ENCODE assay signal across 30 mouse cellular contexts in the genomic region with DNA sequence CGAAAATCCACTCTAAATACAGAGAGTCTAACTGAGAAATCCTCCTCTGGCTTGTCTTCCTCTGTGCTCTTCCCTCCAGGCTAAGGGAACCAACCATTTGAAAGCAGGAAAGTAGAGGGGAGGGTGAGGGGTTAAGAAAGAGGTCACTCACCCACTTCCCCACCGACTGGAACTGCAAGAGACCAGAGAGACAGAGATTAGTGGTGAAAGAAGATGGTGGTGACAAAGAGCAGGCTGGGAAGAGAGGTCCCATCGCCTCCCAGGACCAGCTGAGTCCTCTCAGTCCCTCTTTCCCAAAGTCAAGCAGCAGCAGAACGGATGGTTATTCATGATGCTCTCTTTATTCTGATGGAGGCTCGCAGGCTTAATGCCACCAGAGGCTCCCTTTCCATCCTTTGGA. TPM values are rescaled to one million over a fixed set of nuclear protein-coding genes. Genes with fewer than 3 reads are reported as not detected.
A peak's percentile ranks its signal among the peaks of the same experiment; 100 is the strongest.
DNase-seq lines count a peak whose midpoint lies in the region; ATAC-seq and TF ChIP-seq lines count a peak whose summit lies in the region.
"Had no signal": no experiment of that assay in that cellular context is flagged by ENCODE, and none has a peak within 500 bp of the region (broad histone marks: within the 10 kb centered on the region; RNA-seq: fewer than 3 reads in every experiment).

No protein-coding gene starts in this region.

- no peaks in the 10 kb centered on the region for H3K9me3 ChIP-seq in MEL (replicated peaks; ENCODE audit: insufficient read depth, low read length)
- H3K9me3 ChIP-seq: embryonic facial prominence, embryonic 10.5 days; heart, embryonic 15.5 days; midbrain, embryonic 10.5 days had no signal

- no peak overlapping the region for H3K27ac ChIP-seq in gastrocnemius, adult 2 months
- H3K27ac ChIP-seq in MEL (ENCODE audit: control insufficient read depth, low read depth, low read length) = peak overlapping the region; percentile 72
- H3K27ac ChIP-seq in macrophage = peak overlapping the region; percentile 96
- H3K27ac ChIP-seq: embryonic facial prominence, embryonic 10.5 days; heart, embryonic 15.5 days; hindbrain, embryonic 14.5 days; limb, embryonic 12.5 days; midbrain, embryonic 10.5 days; stomach, postnatal 0 days had no signal

- no peaks in the 10 kb centered on the region for H3K79me2 ChIP-seq in MEL (ENCODE audit: control insufficient read depth, insufficient read depth, low read length, poor library complexity)
- peaks cover 47% of the 10 kb centered on the region for H3K79me2 ChIP-seq in macrophage (ENCODE audit: inconsistent target)

- peaks cover 16 to 25% of the 10 kb centered on the region in 2 experiments for H3K4me1 ChIP-seq in MEL (ENCODE audit: control insufficient read depth in 1 of 2, insufficient read depth in 2 of 2, low read length in 2 of 2)
- H3K4me1 ChIP-seq: heart, embryonic 15.5 days; limb, embryonic 12.5 days; midbrain, embryonic 10.5 days had no signal

- no peak for TF ChIP-seq POLR2A in MEL (IDR thresholded peaks at IDR 0.05; ENCODE audit: control insufficient read depth in 1 of 2, insufficient read depth in 1 of 2, low read depth in 1 of 2, low read length in 2 of 2, poor library complexity in 1 of 2)

- ATAC-seq in granulocyte monocyte progenitor cell, adult 5-6 weeks (replicated peaks; ENCODE audit: poor library complexity, severe bottlenecking) = peak; percentile 78
- ATAC-seq in activated CD4-positive, CD25-positive, alpha-beta regulatory T cell, adult 4 months = no peak
- ATAC-seq: forebrain, postnatal 0 days; inflammation-experienced regulatory T-cells, adult 6 months; midbrain, embryonic 16.5 days had no signal

- no peak for TF ChIP-seq CTCF in gastrocnemius, adult 2 months (IDR thresholded peaks at IDR 0.05)
- TF ChIP-seq CTCF in MEL (IDR thresholded peaks at IDR 0.05 in 2 of 3, conservative IDR thresholded peaks at IDR 0.05 in 1 of 3; ENCODE audit: control insufficient read depth in 1 of 3, insufficient read depth in 1 of 3, low read depth in 2 of 3, low read length in 3 of 3, poor library complexity in 1 of 3, severe bottlenecking in 1 of 3) = no peak

- TF ChIP-seq EP300 in MEL (IDR thresholded peaks at IDR 0.05; ENCODE audit: low read depth in 1 of 2, low read length in 2 of 2) = no peak

- 18% methylated on average over 5 of the region's 5 CpGs for WGBS in macrophage (ENCODE audit: missing documents)

- H3K36me3 ChIP-seq in MEL (ENCODE audit: control insufficient read depth in 1 of 2, insufficient read depth in 2 of 2, low read length in 2 of 2) (peaks cover 0 to 14% of the 10 kb centered on the region in 2 experiments; a peak in 2 of 4 replicates), macrophage (ENCODE audit: inconsistent target) (peaks cover 20% of the 10 kb centered on the region)
- H3K36me3 ChIP-seq: embryonic facial prominence, embryonic 10.5 days; heart, embryonic 15.5 days; limb, embryonic 12.5 days; midbrain, embryonic 10.5 days had no signal

- H3K9ac ChIP-seq in MEL (ENCODE audit: control insufficient read depth, low read depth, low read length, poor library complexity, severe bottlenecking) = peak overlapping the region; percentile 36
- H3K9ac ChIP-seq: forebrain, postnatal 0 days; heart, embryonic 15.5 days; hindbrain, embryonic 14.5 days; limb, embryonic 12.5 days had no signal

- peak overlapping the region; percentile 5 for H3K4me3 ChIP-seq in gastrocnemius, adult 2 months
- H3K4me3 ChIP-seq in MEL (ENCODE audit: control insufficient read depth in 1 of 2, insufficient read depth in 1 of 2, low read depth in 2 of 2, low read length in 2 of 2) (peak overlapping the region; percentile 51 to 53), macrophage (ENCODE audit: inconsistent target) (peak overlapping the region; percentile 55)
- H3K4me3 ChIP-seq: embryonic facial prominence, embryonic 10.5 days; heart, embryonic 15.5 days; limb, embryonic 12.5 days; midbrain, embryonic 10.5 days had no signal

- DNase-seq in gastrocnemius, adult 2 months = no peak
- DNase-seq in gastrocnemius, adult 18-20 months (ENCODE audit: low spot score) = no peak
- no peak for DNase-seq in MEL (ENCODE audit: low read depth, low spot score)
- no peak for DNase-seq in right cerebral cortex, adult 18-20 months
- DNase-seq in spleen, postnatal 36 days (ENCODE audit: low spot score in 2 of 2) = no peak
- DNase-seq: adrenal gland, postnatal 36 days; cerebellum, adult 8-10 months; forebrain, postnatal 0 days; gastrocnemius, postnatal 36 days; heart, postnatal 36 days; kidney, adult 18-20 months; kidney, postnatal 4 days; lung, adult 18-20 months; lung, postnatal 10 days had no signal

- TF ChIP-seq RAD21 in MEL (IDR thresholded peaks at IDR 0.05; ENCODE audit: low read depth, low read length) = no peak

- intact Hi-C loops in gastrocnemius, adult 2 months (cut with DNase I) = no loop called here

- H3K27me3 ChIP-seq in MEL (ENCODE audit: control insufficient read depth in 1 of 2, insufficient read depth in 2 of 2, low read length in 2 of 2) = no peaks in the 10 kb centered on the region
- H3K27me3 ChIP-seq: limb, embryonic 12.5 days had no signal

RNA-seq across cellular contexts. Expression of a gene that starts 0.4 kb away (rescaled TPM):
- total RNA-seq in gastrocnemius, adult 2 months (2021) = under 1 TPM in 1 of 2 experiments, not detected in 1; 0.20 TPM
- total RNA-seq in gastrocnemius, adult 18-20 months (2021) = under 1 TPM in 1 of 2 experiments, not detected in 1; 0.14 TPM
- total RNA-seq in MEL (2012; rRNA removed) = 3.4 and 4.7 TPM in 2 replicates
- 1 to 10 TPM in 1 of 2 experiments, not detected in 1; 2.8 TPM for polyA plus RNA-seq in MEL (2012; ENCODE audit: insufficient read depth in 1 of 2, insufficient read length in 2 of 2, low read depth in 1 of 2, low replicate concordance in 2 of 2, missing spikeins in 1 of 2)
- total RNA-seq in granulocyte monocyte progenitor cell, adult 5-6 weeks (2014; fragmentation: Nextera tagmentation) = not detected in 2 replicates
- total RNA-seq in granulocyte monocyte progenitor cell, adult 5-6 weeks (2017) = 0.04 and 4.6 TPM in 2 replicates
- 100 to 1,000 TPM in 9 of 26 experiments, 10 to 100 TPM in 15, 1 to 10 TPM in 2; 8.7 to 261 (median 62.8) TPM for total RNA-seq in macrophage (2018; cell fraction: chromatin; rRNA removed)
- 100 to 1,000 TPM; 135 to 972 (median 379) TPM for total RNA-seq in macrophage (2018; cell fraction: cytosol; rRNA removed)
- 100 to 1,000 TPM in 22 of 26 experiments, 10 to 100 TPM in 4; 72.1 to 770 (median 220) TPM for total RNA-seq in macrophage (2018; cell fraction: nucleus; rRNA removed)
- 189 to 290 TPM (median 287 TPM) in 3 replicates for polyA plus RNA-seq in macrophage (2018)
- not detected for polyA plus RNA-seq in activated CD4-positive, CD25-positive, alpha-beta regulatory T cell, adult 4 months (2017; shearing (Covaris generic))
- total RNA-seq: common myeloid progenitor, adult 5-6 weeks had no signal

RNA-seq across cellular contexts. Expression of a gene that starts 23.8 kb away (rescaled TPM):
- total RNA-seq in gastrocnemius, adult 2 months (2021) = 10 to 100 TPM; 18.6 to 24.8 TPM
- 10 to 100 TPM; 15.3 to 27.5 TPM for total RNA-seq in gastrocnemius, adult 18-20 months (2021)
- total RNA-seq in MEL (2012; rRNA removed) = 6,680 and 8,754 TPM in 2 replicates
- polyA plus RNA-seq in MEL (2012; ENCODE audit: insufficient read depth in 1 of 2, insufficient read length in 2 of 2, low read depth in 1 of 2, low replicate concordance in 2 of 2, missing spikeins in 1 of 2) (10 to 100 TPM in 1 of 2 experiments, not detected in 1; 11.2 TPM), macrophage (2018) (not detected in 3 replicates)
- 530 and 902 TPM in 2 replicates for total RNA-seq in granulocyte monocyte progenitor cell, adult 5-6 weeks (2014; fragmentation: Nextera tagmentation)
- total RNA-seq in granulocyte monocyte progenitor cell, adult 5-6 weeks (2017) = 6,305 and 6,740 TPM in 2 replicates
- total RNA-seq in macrophage (2018; cell fraction: chromatin; rRNA removed) = 10 to 100 TPM in 12 of 26 experiments, 1 to 10 TPM in 4, not detected in 10; 4.5 to 55.2 (median 15.6) TPM
- 10 to 100 TPM in 25 of 26 experiments, 1 to 10 TPM in 1; 4.5 to 64.0 (median 22.6) TPM for total RNA-seq in macrophage (2018; cell fraction: cytosol; rRNA removed)
- total RNA-seq in macrophage (2018; cell fraction: nucleus; rRNA removed) = 10 to 100 TPM in 12 of 26 experiments, 1 to 10 TPM in 11, not detected in 3; 3.3 to 98.4 (median 11.5) TPM
- 10 to 100 TPM in 1 of 2 experiments, 1 to 10 TPM in 1; 5.2 to 11.1 TPM for polyA plus RNA-seq in activated CD4-positive, CD25-positive, alpha-beta regulatory T cell, adult 4 months (2017; shearing (Covaris generic))

RNA-seq across cellular contexts. Expression of a gene that starts 24.9 kb away (rescaled TPM):
- total RNA-seq in gastrocnemius, adult 2 months (2021) = 10 to 100 TPM in 1 of 2 experiments, 1 to 10 TPM in 1; 7.7 to 11.5 TPM
- 10 to 100 TPM; 14.0 to 16.9 TPM for total RNA-seq in gastrocnemius, adult 18-20 months (2021)
- 3,962 and 5,017 TPM in 2 replicates for total RNA-seq in MEL (2012; rRNA removed)
- 10 to 100 TPM in 1 of 2 experiments, not detected in 1; 71.7 TPM for polyA plus RNA-seq in MEL (2012; ENCODE audit: insufficient read depth in 1 of 2, insufficient read length in 2 of 2, low read depth in 1 of 2, low replicate concordance in 2 of 2, missing spikeins in 1 of 2)
- total RNA-seq in granulocyte monocyte progenitor cell, adult 5-6 weeks (2014; fragmentation: Nextera tagmentation) = 61.4 and 193 TPM in 2 replicates
- total RNA-seq in granulocyte monocyte progenitor cell, adult 5-6 weeks (2017) = 408 and 566 TPM in 2 replicates
- 10 to 100 TPM in 13 of 26 experiments, 1 to 10 TPM in 10, not detected in 3; 1.8 to 70.3 (median 11.4) TPM for total RNA-seq in macrophage (2018; cell fraction: chromatin; rRNA removed)
- total RNA-seq in macrophage (2018; cell fraction: cytosol; rRNA removed) = 100 to 1,000 TPM in 2 of 26 experiments, 10 to 100 TPM in 23, 1 to 10 TPM in 1; 3.3 to 121 (median 38.4) TPM
- total RNA-seq in macrophage (2018; cell fraction: nucleus; rRNA removed) = 10 to 100 TPM in 16 of 26 experiments, 1 to 10 TPM in 10; 2.0 to 65.6 (median 12.7) TPM
- not detected in 3 replicates for polyA plus RNA-seq in macrophage (2018)
- polyA plus RNA-seq in activated CD4-positive, CD25-positive, alpha-beta regulatory T cell, adult 4 months (2017; shearing (Covaris generic)) = 10 to 100 TPM; 23.4 to 32.3 TPM

RNA-seq across cellular contexts. Expression of a gene that starts 30.3 kb away (rescaled TPM):
- total RNA-seq in gastrocnemius, adult 2 months (2021) = 1 to 10 TPM; 5.7 to 6.6 TPM
- 1 to 10 TPM; 4.6 to 7.8 TPM for total RNA-seq in gastrocnemius, adult 18-20 months (2021)
- total RNA-seq in MEL (2012; rRNA removed) = 195 and 290 TPM in 2 replicates
- polyA plus RNA-seq in MEL (2012; ENCODE audit: insufficient read depth in 1 of 2, insufficient read length in 2 of 2, low read depth in 1 of 2, low replicate concordance in 2 of 2, missing spikeins in 1 of 2) = 1 to 10 TPM in 1 of 2 experiments, not detected in 1; 1.5 TPM
- 26.9 and 57.4 TPM in 2 replicates for total RNA-seq in granulocyte monocyte progenitor cell, adult 5-6 weeks (2014; fragmentation: Nextera tagmentation)
- total RNA-seq in granulocyte monocyte progenitor cell, adult 5-6 weeks (2017) = 89.6 and 103 TPM in 2 replicates
- total RNA-seq in macrophage (2018; cell fraction: chromatin; rRNA removed) = 10 to 100 TPM in 7 of 26 experiments, 1 to 10 TPM in 19; 1.6 to 32.3 (median 3.5) TPM
- total RNA-seq in macrophage (2018; cell fraction: cytosol; rRNA removed) = 10 to 100 TPM in 8 of 26 experiments, 1 to 10 TPM in 18; 2.0 to 18.5 (median 6.1) TPM
- 10 to 100 TPM in 10 of 26 experiments, 1 to 10 TPM in 16; 2.0 to 52.7 (median 8.6) TPM for total RNA-seq in macrophage (2018; cell fraction: nucleus; rRNA removed)
- 0.30 to 0.62 TPM in 2 of 3 replicates, not detected in the other for polyA plus RNA-seq in macrophage (2018)
- polyA plus RNA-seq in activated CD4-positive, CD25-positive, alpha-beta regulatory T cell, adult 4 months (2017; shearing (Covaris generic)) = 1 to 10 TPM; 1.9 to 2.2 TPM

RNA-seq across cellular contexts. Expression of a gene that starts 46.9 kb away (rescaled TPM):
- total RNA-seq in gastrocnemius, adult 2 months (2021) = not detected
- not detected for total RNA-seq in gastrocnemius, adult 18-20 months (2021)
- 1.3 and 1.5 TPM in 2 replicates for total RNA-seq in MEL (2012; rRNA removed)
- not detected for polyA plus RNA-seq in MEL (2012; ENCODE audit: insufficient read depth in 1 of 2, insufficient read length in 2 of 2, low read depth in 1 of 2, low replicate concordance in 2 of 2, missing spikeins in 1 of 2)
- total RNA-seq in granulocyte monocyte progenitor cell, adult 5-6 weeks (2014; fragmentation: Nextera tagmentation) = 2.6 TPM in 1 of 2 replicates, not detected in the other
- total RNA-seq in granulocyte monocyte progenitor cell, adult 5-6 weeks (2017) = 3.9 TPM in 1 of 2 replicates, not detected in the other
- not detected for total RNA-seq in macrophage (2018; cell fraction: chromatin; rRNA removed)
- total RNA-seq in macrophage (2018; cell fraction: cytosol; rRNA removed) = 10 to 100 TPM in 4 of 26 experiments, 1 to 10 TPM in 20, under 1 TPM in 2; 0.26 to 13.9 (median 5.0) TPM
- total RNA-seq in macrophage (2018; cell fraction: nucleus; rRNA removed) = 1 to 10 TPM in 4 of 26 experiments, under 1 TPM in 2, not detected in 20; 0.60 to 8.0 (median 2.2) TPM
- 1.7 to 8.5 TPM (median 4.8 TPM) in 3 replicates for polyA plus RNA-seq in macrophage (2018)
- not detected for polyA plus RNA-seq in activated CD4-positive, CD25-positive, alpha-beta regulatory T cell, adult 4 months (2017; shearing (Covaris generic))
- total RNA-seq: adrenal gland, adult 18-20 months; adrenal gland, postnatal 36 days; forebrain, postnatal 0 days; gastrocnemius, postnatal 36 days; heart, postnatal 36 days; layer of hippocampus, postnatal 14 days; left cerebral cortex, postnatal 10 days had no signal
- polyA plus RNA-seq: forebrain, postnatal 0 days; inflammation-experienced regulatory T-cells, adult 6 months; limb, embryonic 12.5 days; midbrain, embryonic 16.5 days; small intestine, adult 2 months had no signal

Comparison
In these comparisons a context has a peak if more than half of its experiments do, and no peak if none do; other contexts are left out.
1. H3K4me3 ChIP-seq: peak in every context shown above with its lines; median percentile 55 in macrophage; 52 in MEL; 5 in gastrocnemius, adult 2 months.
2. RNA of a gene that starts 23.8 kb away (total RNA-seq): 6,680 to 8,754 TPM in MEL and 530 to 6,740 TPM in granulocyte monocyte progenitor cell, adult 5-6 weeks; 15.3 to 27.5 TPM in gastrocnemius, adult 18-20 months and 18.6 to 24.8 TPM in gastrocnemius, adult 2 months; every median in the first group is over 10 times any median in the second.